ENCODE assay signal across 28 mouse cellular contexts in genomic region chr6:106892639-106892934, GRCm38 (mm10).
A peak's percentile ranks its signal among the peaks of the same experiment; 100 is the strongest.
DNase-seq lines count a peak whose midpoint lies in the region; ATAC-seq and TF ChIP-seq lines count a peak whose summit lies in the region.
"Had no signal": no experiment of that assay in that cellular context is flagged by ENCODE, and none has a peak within 500 bp of the region (broad histone marks: within the 10 kb centered on the region; RNA-seq: fewer than 3 reads in every experiment).

No protein-coding gene starts in this region.

- no peak overlapping the region for H3K4me3 ChIP-seq in midbrain, embryonic 10.5 days
- no peak overlapping the region for H3K4me3 ChIP-seq in midbrain, postnatal 0 days (ENCODE audit: low read depth, low read length)
- no peak overlapping the region for H3K4me3 ChIP-seq in hindbrain, embryonic 14.5 days (replicated peaks; ENCODE audit: low read length)
- no peak overlapping the region for H3K4me3 ChIP-seq in midbrain, embryonic 13.5 days (replicated peaks)
- H3K4me3 ChIP-seq: hindbrain, embryonic 15.5 days; intestine, embryonic 15.5 days; neural tube, embryonic 15.5 days had no signal

- no peak overlapping the region for H3K4me2 ChIP-seq in midbrain, postnatal 0 days (ENCODE audit: low read depth, low read length, poor library complexity, severe bottlenecking)
- H3K4me2 ChIP-seq in hindbrain, embryonic 14.5 days (replicated peaks): no peak overlapping the region
- no peak overlapping the region for H3K4me2 ChIP-seq in midbrain, embryonic 13.5 days (replicated peaks)
- H3K4me2 ChIP-seq: hindbrain, embryonic 15.5 days; intestine, embryonic 15.5 days; lung, embryonic 14.5 days; neural tube, embryonic 15.5 days had no signal

- H3K9ac ChIP-seq in midbrain, postnatal 0 days (replicated peaks; ENCODE audit: low read length, poor library complexity, severe bottlenecking): no peak overlapping the region
- no peak overlapping the region for H3K9ac ChIP-seq in hindbrain, embryonic 14.5 days
- no peak overlapping the region for H3K9ac ChIP-seq in midbrain, embryonic 13.5 days (replicated peaks)
- H3K9ac ChIP-seq: hindbrain, embryonic 15.5 days; intestine, embryonic 15.5 days; liver, embryonic 14.5 days; lung, embryonic 14.5 days; neural tube, embryonic 15.5 days had no signal

- no peak for TF ChIP-seq CTCF in midbrain, postnatal 0 days (IDR thresholded peaks at IDR 0.05)

- ATAC-seq in midbrain, postnatal 0 days (ENCODE audit: low FRiP score): no peak
- peak; percentile 41 for ATAC-seq in hindbrain, embryonic 14.5 days (ENCODE audit: low FRiP score)
- no peak; the same call in 1 of the 2 replicates for ATAC-seq in midbrain, embryonic 13.5 days
- ATAC-seq in cerebellum, adult (ENCODE audit: insufficient number of reproducible peaks, low FRiP score, low TSS enrichment): no peak
- ATAC-seq: intestine, embryonic 15.5 days; Patski had no signal

- no peaks in the 10 kb centered on the region for H3K27me3 ChIP-seq in midbrain, embryonic 10.5 days (ENCODE audit: low read depth, poor library complexity, severe bottlenecking)
- H3K27me3 ChIP-seq in midbrain, postnatal 0 days (ENCODE audit: insufficient read depth, low read length): no peaks in the 10 kb centered on the region
- H3K27me3 ChIP-seq in hindbrain, embryonic 14.5 days (ENCODE audit: control insufficient read depth, insufficient read depth, low read length): no peaks in the 10 kb centered on the region
- no peaks in the 10 kb centered on the region for H3K27me3 ChIP-seq in midbrain, embryonic 13.5 days
- H3K27me3 ChIP-seq: hindbrain, embryonic 15.5 days; intestine, embryonic 15.5 days; neural tube, embryonic 15.5 days; Patski had no signal

- peak overlapping the region; percentile 52; the same call in 1 of the 2 replicates for H3K27ac ChIP-seq in midbrain, embryonic 10.5 days (replicated peaks)
- H3K27ac ChIP-seq in midbrain, postnatal 0 days (ENCODE audit: low read depth, low read length): no peak overlapping the region
- H3K27ac ChIP-seq in hindbrain, embryonic 14.5 days: peak overlapping the region; percentile 56; the same call in 1 of the 2 replicates
- H3K27ac ChIP-seq in midbrain, embryonic 13.5 days: peak overlapping the region; percentile 49; the same call in 1 of the 2 replicates
- H3K27ac ChIP-seq: intestine, embryonic 15.5 days; kidney, postnatal 0 days; liver, embryonic 14.5 days had no signal

- peaks cover 11% of the 10 kb centered on the region for H3K4me1 ChIP-seq in midbrain, embryonic 10.5 days
- 0 out of 2 replicates have a peak, but pooled peaks cover 5% of the 10 kb centered on the region for H3K4me1 ChIP-seq in midbrain, postnatal 0 days (ENCODE audit: insufficient read depth, low read length)
- peaks cover 11% of the 10 kb centered on the region for H3K4me1 ChIP-seq in hindbrain, embryonic 14.5 days (replicated peaks; ENCODE audit: control insufficient read depth, insufficient read depth, low read length)
- H3K4me1 ChIP-seq in midbrain, embryonic 13.5 days (replicated peaks): peaks cover 18% of the 10 kb centered on the region
- H3K4me1 ChIP-seq: intestine, embryonic 15.5 days had no signal

- WGBS in midbrain, embryonic 10.5 days: 68% methylated on average over 2 of the region's 2 CpGs
- WGBS in midbrain, postnatal 0 days: 36% methylated on average over 2 of the region's 2 CpGs
- 39% methylated on average over 2 of the region's 2 CpGs for WGBS in hindbrain, embryonic 14.5 days
- WGBS in midbrain, embryonic 13.5 days: 41% methylated on average over 2 of the region's 2 CpGs

- DNase-seq in midbrain, embryonic 10.5 days (ENCODE audit: low spot score): no peak
- DNase-seq in midbrain, postnatal 0 days (ENCODE audit: low spot score): no peak
- DNase-seq in hindbrain, embryonic 14.5 days (ENCODE audit: low spot score): no peak
- DNase-seq in right cerebral cortex, postnatal 25 days: no peak
- no peak for DNase-seq in lung, postnatal 36 days
- DNase-seq: adrenal gland, postnatal 10 days; cerebellum, adult 11 months; cerebellum, adult 9-10 months; cerebellum, postnatal 36 days; gastrocnemius, postnatal 14 days; heart, postnatal 14 days; kidney, adult 8-10 months; kidney, postnatal 4 days; layer of hippocampus, adult 9-11 months; liver; lung, embryonic 14.5 days; lung, postnatal 14 days; right cerebral cortex, adult 18-20 months; thymus, adult 2 months; thymus, postnatal 36 days had no signal

- no peaks in the 10 kb centered on the region for H3K36me3 ChIP-seq in midbrain, embryonic 10.5 days
- H3K36me3 ChIP-seq in midbrain, postnatal 0 days (ENCODE audit: insufficient read depth, low read length): no peaks in the 10 kb centered on the region
- H3K36me3 ChIP-seq in hindbrain, embryonic 14.5 days (replicated peaks; ENCODE audit: control insufficient read depth, insufficient read depth): no peaks in the 10 kb centered on the region
- no peaks in the 10 kb centered on the region for H3K36me3 ChIP-seq in midbrain, embryonic 13.5 days
- H3K36me3 ChIP-seq: hindbrain, embryonic 15.5 days; intestine, embryonic 15.5 days; neural tube, embryonic 15.5 days had no signal

- H3K9me3 ChIP-seq in midbrain, embryonic 10.5 days (replicated peaks): no peaks in the 10 kb centered on the region
- no peaks in the 10 kb centered on the region for H3K9me3 ChIP-seq in midbrain, postnatal 0 days (ENCODE audit: low read length)
- H3K9me3 ChIP-seq in hindbrain, embryonic 14.5 days (ENCODE audit: control insufficient read depth, low read length): no peaks in the 10 kb centered on the region
- H3K9me3 ChIP-seq in midbrain, embryonic 13.5 days: no peaks in the 10 kb centered on the region
- H3K9me3 ChIP-seq: hindbrain, embryonic 15.5 days; intestine, embryonic 15.5 days; neural tube, embryonic 15.5 days had no signal
